Mouse (Mus musculus) liver, adult 2 months (tissue): Measurements from ENCODE around the gene Clec16a. TPM values are rescaled to one million over a fixed set of nuclear protein-coding genes. Genes with fewer than 3 reads are reported as not detected.

Experiments used
- DNase-seq: peaks from one replicate; pipeline ENCODE4 v3.0.0-alpha.2; 2011; ENCODE audit warnings: low read depth, low spot score; ENCODE audit errors: extremely low read depth
- H3K27ac ChIP-seq: fragments of 200-500 bp; replicated peaks from 2 replicates; pipeline ENCODE4 v1.5.1; 2012; ENCODE audit warnings: low read depth, mild to moderate bottlenecking, control low read depth, inconsistent platforms, low read length; ENCODE audit not compliant: insufficient read depth
- H3K27me3 ChIP-seq: fragments of 200-500 bp; 2 replicates; pipeline ENCODE4 v1.6.1; 2012; ENCODE audit warnings: mild to moderate bottlenecking, moderate library complexity, low read length, inconsistent platforms; ENCODE audit not compliant: control insufficient read depth, insufficient read depth
- H3K36me3 ChIP-seq: fragments of 200-500 bp; 2 replicates; pipeline ENCODE4 v1.6.1; 2012; ENCODE audit warnings: low read length, inconsistent platforms; ENCODE audit not compliant: control insufficient read depth, insufficient read depth
- H3K4me1 ChIP-seq: fragments of 200-500 bp; 2 replicates; pipeline ENCODE4 v1.6.1; 2011; ENCODE audit warnings: low read length; ENCODE audit not compliant: control insufficient read depth, insufficient read depth
- H3K4me3 ChIP-seq: fragments of 200-500 bp; 2 replicates; pipeline ENCODE4 v1.5.1; 2011; ENCODE audit warnings: low read depth, mild to moderate bottlenecking, control low read depth, low read length, moderate library complexity; ENCODE audit not compliant: insufficient read depth
- H3K79me2 ChIP-seq: fragments of 200-500 bp; 2 replicates; pipeline ENCODE4 v1.6.1; 2012; ENCODE audit warnings: inconsistent platforms, mild to moderate bottlenecking, low read length, moderate library complexity; ENCODE audit not compliant: control insufficient read depth, insufficient read depth
- H3K9ac ChIP-seq: fragments of 200-500 bp; 2 replicates; pipeline ENCODE4 v1.6.1; 2012; ENCODE audit warnings: low read depth, mild to moderate bottlenecking, control low read depth, inconsistent platforms, low read length
- CTCF ChIP-seq: fragments of 200-500 bp; IDR thresholded peaks from 2 replicates; pipeline ENCODE4 v1.5.1; 2011; ENCODE audit warnings: low read depth, low read length, control low read depth
- POLR2A ChIP-seq: fragments of 200-500 bp; IDR thresholded peaks from 2 replicates; pipeline ENCODE4 v1.6.1; 2011; ENCODE audit warnings: low read length, control low read depth; ENCODE audit not compliant: insufficient read depth; ENCODE audit errors: extremely low read depth
- WGBS: fragments of 180-500 bp; shearing (Covaris S2); methylation state at CpG from one replicate; pipeline ENCODE4 v1.1.7; 2018; 5-methylcytosine and 5-hydroxymethylcytosine counted together
- polyA plus RNA-seq: library from polyadenylated mRNA; depleted of rRNA; stranded (reverse); fragments of >200 nt; gene quantifications from 2 replicates; pipeline ENCODE4 v1.2.3, GENCODE M21; 2012
- total RNA-seq: library from RNA; depleted of rRNA; stranded (reverse); fragments of >200 nt; gene quantifications from 2 replicates; pipeline ENCODE4 v1.2.3, GENCODE M21; 2014

Clec16a gene
- total and polyA plus RNA-seq, 2 experiments = 9.8 to 11.6 TPM

DNA sequence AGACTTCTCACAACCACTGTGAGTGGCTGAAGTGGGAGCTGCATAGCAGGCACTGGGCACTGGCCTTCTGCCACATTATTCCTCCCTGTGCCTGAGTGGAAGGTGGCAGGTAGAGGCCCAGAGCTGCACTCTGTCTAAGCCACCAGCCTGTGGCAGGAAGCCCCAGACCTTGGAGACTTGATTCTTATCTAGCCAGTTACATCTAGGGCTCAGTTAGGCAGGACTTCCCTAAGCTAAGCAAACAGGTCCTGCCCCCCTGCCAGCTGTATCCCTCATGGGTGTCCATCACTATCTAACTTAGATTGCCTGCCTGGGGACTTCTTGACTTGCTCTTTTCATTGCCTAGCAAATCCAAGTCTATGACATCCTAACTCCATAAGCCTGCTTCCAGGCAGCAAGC, 127.4 kb downstream of the Clec16a start:
- Histone ChIP-seq H3K36me3 (no peaks in the 10 kb centered on the region), H3K9ac (no peak overlapping the region), H3K79me2 (no peaks in the 10 kb centered on the region), H3K4me1 (peaks cover 15% of the 10 kb centered on the region), H3K27ac (no peak overlapping the region), H3K27me3 (no peaks in the 10 kb centered on the region), H3K4me3 (no peak overlapping the region)
- TF ChIP-seq CTCF (no peak), POLR2A (no peak)
- DNase-seq = no peak

- H3K4me1 ChIP-seq = peaks cover 15% of the 10 kb centered on the region
- H3K9ac ChIP-seq = no peak overlapping the region
- TF ChIP-seq POLR2A = no peak
- no peak for TF ChIP-seq CTCF
- no peak overlapping the region for H3K4me3 ChIP-seq
- no peaks in the 10 kb centered on the region for H3K27me3 ChIP-seq
- no peak overlapping the region for H3K27ac ChIP-seq
- WGBS = 80% methylated on average over 2 of the region's 2 CpGs
- no peaks in the 10 kb centered on the region for H3K79me2 ChIP-seq
- DNase-seq = no peak
- no peaks in the 10 kb centered on the region for H3K36me3 ChIP-seq
Measured at GRCm38 (mm10) chr16:10674020-10674419, 128.9 kb downstream of the Clec16a start.

DNA sequence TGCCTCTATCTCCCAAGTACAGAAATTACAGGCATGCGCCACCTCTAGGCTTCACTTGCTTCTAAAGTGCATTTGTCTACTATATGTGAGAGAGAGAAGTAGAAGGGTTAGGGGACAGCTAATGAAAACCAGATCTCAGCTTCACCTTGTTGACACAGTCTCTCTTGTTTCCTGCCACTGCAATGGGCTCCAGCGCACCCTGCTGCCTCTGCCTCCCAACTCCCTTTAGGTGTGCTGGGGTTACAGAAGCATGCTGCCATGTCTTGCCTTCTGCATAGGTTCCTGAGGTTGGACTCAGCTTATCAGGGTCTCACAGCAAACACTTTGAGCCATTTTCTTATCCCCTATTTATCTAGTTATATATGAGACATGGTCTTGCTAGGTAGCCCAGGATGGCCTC, 129.8 kb downstream of the Clec16a start:
- 92% methylated on average over 2 of the region's 2 CpGs for WGBS
- H3K4me1 ChIP-seq = peaks cover 12% of the 10 kb centered on the region
- no peaks in the 10 kb centered on the region for H3K36me3 ChIP-seq
- DNase-seq = no peak
- no peak overlapping the region for H3K4me3 ChIP-seq
- no peak overlapping the region for H3K27ac ChIP-seq
- no peaks in the 10 kb centered on the region for H3K79me2 ChIP-seq
- no peak for TF ChIP-seq CTCF
- TF ChIP-seq POLR2A = no peak
- H3K27me3 ChIP-seq = no peaks in the 10 kb centered on the region
- H3K9ac ChIP-seq = no peak overlapping the region

DNA sequence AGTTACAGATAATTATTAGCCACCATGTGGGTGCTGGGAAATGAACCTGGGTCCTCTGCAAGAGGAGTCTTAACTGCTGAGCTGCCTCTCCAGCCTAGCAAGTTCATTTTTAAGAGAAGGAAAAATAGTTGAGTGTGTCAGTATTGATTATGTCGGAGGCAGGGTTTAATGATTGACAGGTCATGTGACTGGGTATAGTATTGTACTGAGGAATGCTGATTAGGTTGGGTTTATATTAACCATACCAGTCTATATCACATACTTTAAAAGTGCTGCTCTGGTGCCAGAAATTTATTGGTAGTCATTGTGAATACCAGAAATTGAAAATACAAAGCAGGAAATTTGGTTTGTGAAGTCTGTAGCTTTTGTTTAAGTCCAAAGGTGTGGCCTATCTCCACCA, 130.5 kb downstream of the Clec16a start:
- Histone ChIP-seq H3K4me1 (peaks cover 12% of the 10 kb centered on the region), H3K4me3 (no peak overlapping the region), H3K79me2 (no peaks in the 10 kb centered on the region), H3K36me3 (no peaks in the 10 kb centered on the region), H3K27me3 (no peaks in the 10 kb centered on the region), H3K9ac (no peak overlapping the region), H3K27ac (no peak overlapping the region)
- WGBS = 19% methylated on average over 1 of the region's 1 CpGs
- peak; percentile 79 for DNase-seq
- TF ChIP-seq POLR2A (no peak), CTCF (no peak)

- H3K27ac ChIP-seq = peak overlapping the region; percentile 72
- WGBS = 3% methylated on average over 3 of the region's 3 CpGs
- DNase-seq = peak; percentile 98
- TF ChIP-seq CTCF = no peak
- TF ChIP-seq POLR2A = no peak
- H3K27me3 ChIP-seq = no peaks in the 10 kb centered on the region
- H3K36me3 ChIP-seq = no peaks in the 10 kb centered on the region
- peaks cover 12% of the 10 kb centered on the region for H3K4me1 ChIP-seq
- H3K4me3 ChIP-seq = no peak overlapping the region
- no peak overlapping the region for H3K9ac ChIP-seq
- H3K79me2 ChIP-seq = no peaks in the 10 kb centered on the region
Measured at GRCm38 (mm10) chr16:10676461-10677066, 131.4 kb downstream of the Clec16a start.

- 100% methylated on average over 2 of the region's 2 CpGs for WGBS
- DNase-seq = no peak
- Histone ChIP-seq H3K4me1 (no peaks in the 10 kb centered on the region), H3K79me2 (no peaks in the 10 kb centered on the region), H3K36me3 (no peaks in the 10 kb centered on the region), H3K4me3 (no peak overlapping the region), H3K9ac (no peak overlapping the region), H3K27ac (no peak overlapping the region), H3K27me3 (no peaks in the 10 kb centered on the region)
- TF ChIP-seq CTCF (no peak), POLR2A (no peak)
Measured at GRCm38 (mm10) chr16:10682521-10682920, 137.4 kb downstream of the Clec16a start.
